Mouse (Mus musculus): Measurements from ENCODE around the gene Ikbkg. TPM values are rescaled to one million over a fixed set of nuclear protein-coding genes. Genes with fewer than 3 reads are reported as not detected.

Gene Ikbkg
- polyA plus RNA-seq (2012; rRNA removed) = 3.4 and 5.9 TPM in 2 replicates

DNA sequence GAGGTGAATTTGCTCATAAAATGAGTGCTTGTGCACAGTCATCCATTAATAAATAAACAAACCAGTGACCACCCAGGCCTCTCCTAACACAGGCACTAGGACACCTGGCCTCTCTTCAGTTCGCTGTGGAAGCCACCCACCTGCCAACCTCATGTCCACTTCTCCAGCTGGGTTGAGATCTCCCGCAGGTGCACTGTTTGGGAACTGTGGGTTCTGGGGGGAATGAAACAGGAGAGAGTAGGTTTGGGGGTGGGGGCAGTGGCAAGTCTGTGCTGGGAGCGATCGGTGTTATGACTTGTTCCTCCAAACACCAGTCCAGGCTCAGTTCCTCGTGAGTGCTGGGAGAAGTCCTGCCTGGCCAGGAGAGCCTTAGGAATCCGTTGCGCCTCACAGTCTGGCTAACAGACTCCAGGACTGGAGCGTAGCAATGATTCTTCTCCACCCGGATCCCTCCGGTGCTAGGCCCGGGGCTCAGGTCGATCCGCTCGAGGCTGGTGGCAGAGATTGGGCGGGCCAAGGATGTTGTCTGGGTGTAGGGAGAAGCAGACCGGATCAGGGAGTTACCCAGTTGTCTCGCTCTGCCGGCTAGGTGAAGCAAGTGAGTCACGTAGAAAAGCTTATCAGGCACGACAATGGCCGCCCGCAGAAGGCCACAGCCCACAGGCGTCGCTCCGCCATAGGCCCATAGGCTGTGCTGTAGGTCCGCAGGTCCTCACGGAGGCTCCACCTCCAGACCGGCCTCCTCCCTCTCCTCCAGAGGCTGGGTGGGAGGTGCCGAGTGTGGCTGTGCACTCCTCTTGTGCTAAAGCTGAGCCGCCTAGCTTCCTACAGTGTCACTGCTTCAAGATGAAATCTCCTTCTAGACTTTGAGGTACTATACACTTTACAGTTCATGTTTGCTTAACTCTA is at the start of gene Ikbkg, which contains the start of gene Fam3a:
TSS of gene Ikbkg (plus strand) at position 756 of the 909 bp plus-strand sequence.
TSS of gene Fam3a (minus strand) at position 738 of the 909 bp plus-strand sequence.

GRCm38 (mm10) chrX:74353467-74353770 is 39.7 kb upstream of the Ikbkg start, which contains the start of gene Lage3:
Gene Lage3 (minus strand): TSS chrX:74353618.

GRCm38 (mm10) chrX:74372888-74373549 is 20.1 kb upstream of the Ikbkg start, which contains the start of the genes Ubl4a and Slc10a3:
Gene Ubl4a (minus strand): TSS chrX:74373218.
Gene Slc10a3 (minus strand): TSS chrX:74373349.

DNA sequence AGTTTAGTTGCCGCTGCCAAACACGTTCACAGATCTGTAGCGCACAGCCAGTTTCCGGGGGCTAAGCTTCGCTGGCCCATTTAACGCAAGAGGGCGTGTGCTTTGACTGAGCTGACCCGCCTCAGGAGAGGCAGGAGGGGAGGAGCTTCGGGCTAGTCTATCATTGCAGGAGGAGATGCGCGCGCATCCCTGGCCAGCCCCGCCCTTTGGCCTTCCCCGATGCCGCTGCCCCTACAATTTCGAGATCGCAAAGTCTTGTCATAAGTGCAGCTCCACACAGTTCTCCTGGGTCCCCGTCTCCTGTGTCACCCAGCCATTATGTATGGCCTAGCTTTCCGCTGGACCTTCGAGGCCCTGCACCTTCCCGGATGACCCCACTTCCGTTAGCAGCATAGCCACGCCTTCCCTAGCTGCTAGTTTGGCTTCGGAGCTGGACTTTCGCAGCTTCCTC is 35.8 kb downstream of the Ikbkg start, which contains the start of gene G6pdx:
TSS of gene G6pdx (minus strand) at position 369 of the 451 bp plus-strand sequence.

DNA sequence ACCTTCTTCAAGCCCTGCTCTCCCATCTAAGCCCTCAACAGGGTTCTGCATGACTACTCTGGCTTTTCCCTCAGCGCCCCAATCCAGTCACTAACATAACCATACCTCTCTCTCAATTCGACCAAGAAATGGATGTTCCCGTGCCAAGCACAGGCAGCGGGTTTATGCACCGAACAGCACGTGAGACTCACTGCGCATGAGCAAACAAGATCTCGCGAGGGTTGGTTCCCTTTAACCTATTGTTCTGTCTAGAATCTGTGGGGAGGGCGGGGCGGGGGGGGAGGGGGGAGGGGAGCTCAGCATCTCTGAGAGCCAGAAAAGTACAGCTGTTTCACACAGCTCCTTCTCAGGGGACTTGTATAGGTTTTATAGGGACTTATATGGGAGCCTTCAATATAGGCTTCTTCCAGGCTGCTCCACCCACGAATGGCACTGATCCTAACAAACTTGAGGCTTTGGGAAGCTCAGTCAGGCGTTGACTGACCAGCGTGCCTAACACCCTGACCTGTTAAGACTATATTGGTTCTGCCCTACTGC is 88.3 kb downstream of the Ikbkg start, which contains the start of gene Gm6880:
TSS of gene Gm6880 (minus strand) at position 51 of the 537 bp plus-strand sequence.

Other genes starting within 250 kb of the Ikbkg start
- not detected in 2 replicates for gene Tex28, start 225.5 kb upstream of the Ikbkg start, polyA plus RNA-seq (2012; rRNA removed)
- gene Tktl1, start 216.0 kb upstream of the Ikbkg start, polyA plus RNA-seq (2012; rRNA removed) = 0.03 TPM in 1 of 2 replicates, not detected in the other
- gene Flna, start 143.5 kb upstream of the Ikbkg start, polyA plus RNA-seq (2012; rRNA removed) = 724 and 737 TPM in 2 replicates
- 38.6 and 54.4 TPM in 2 replicates for gene Emd, start 138.6 kb upstream of the Ikbkg start, polyA plus RNA-seq (2012; rRNA removed)
- gene Rpl10, start 122.5 kb upstream of the Ikbkg start, polyA plus RNA-seq (2012; rRNA removed) = 552 and 637 TPM in 2 replicates
- gene Taz, start 111.4 kb upstream of the Ikbkg start, polyA plus RNA-seq (2012; rRNA removed) = 36.1 and 42.6 TPM in 2 replicates
- gene Dnase1l1, start 111.0 kb upstream of the Ikbkg start, polyA plus RNA-seq (2012; rRNA removed) = 10.1 and 10.4 TPM in 2 replicates
- gene Atp6ap1, start 96.2 kb upstream of the Ikbkg start, polyA plus RNA-seq (2012; rRNA removed) = 122 and 133 TPM in 2 replicates
- gene Gdi1, start 88.3 kb upstream of the Ikbkg start, polyA plus RNA-seq (2012; rRNA removed) = 44.9 and 65.9 TPM in 2 replicates
- gene Fam50a, start 80.3 kb upstream of the Ikbkg start, polyA plus RNA-seq (2012; rRNA removed) = 5.9 and 12.8 TPM in 2 replicates
- gene Plxna3, start 64.2 kb upstream of the Ikbkg start, polyA plus RNA-seq (2012; rRNA removed) = 8.6 and 14.7 TPM in 2 replicates
- gene Lage3, start 39.7 kb upstream of the Ikbkg start, polyA plus RNA-seq (2012; rRNA removed) = 15.4 and 21.1 TPM in 2 replicates
- 19.6 and 20.0 TPM in 2 replicates for gene Ubl4a, start 20.1 kb upstream of the Ikbkg start, polyA plus RNA-seq (2012; rRNA removed)
- 8.9 and 12.9 TPM in 2 replicates for gene Slc10a3, start 19.9 kb upstream of the Ikbkg start, polyA plus RNA-seq (2012; rRNA removed)
- 17.4 and 18.0 TPM in 2 replicates for gene Fam3a, start within 50 bp of the Ikbkg start, polyA plus RNA-seq (2012; rRNA removed)
- gene G6pdx, start 35.9 kb downstream of the Ikbkg start, polyA plus RNA-seq (2012; rRNA removed) = 20.4 and 29.5 TPM in 2 replicates
- not detected in 2 replicates for gene Gm6880, start 88.1 kb downstream of the Ikbkg start, polyA plus RNA-seq (2012; rRNA removed)
- not detected in 2 replicates for gene Olfr1326-ps1, start 181.6 kb downstream of the Ikbkg start, polyA plus RNA-seq (2012; rRNA removed)
- gene Olfr1325, start 199.4 kb downstream of the Ikbkg start, polyA plus RNA-seq (2012; rRNA removed) = not detected in 2 replicates